Comparison of ENCODE assay signal across 8 mouse cellular contexts in genomic region chr16:37868506-37869469, GRCm38 (mm10). TPM values are rescaled to one million over a fixed set of nuclear protein-coding genes. Genes with fewer than 3 reads are reported as not detected.
DNase-seq lines count a peak whose midpoint lies in the region; ATAC-seq and TF ChIP-seq lines count a peak whose summit lies in the region.
"Had no signal": no experiment of that assay in that cellular context is flagged by ENCODE, and none has a peak within 500 bp of the region (broad histone marks: within the 10 kb centered on the region; RNA-seq: fewer than 3 reads in every experiment).

No protein-coding gene starts in this region.

- H3K27me3 ChIP-seq in CH12.LX (replicated peaks) = no peaks in the 10 kb centered on the region
- H3K27me3 ChIP-seq in embryonic facial prominence, embryonic 14.5 days (replicated peaks; ENCODE audit: control insufficient read depth, insufficient read depth, low read length) = no peaks in the 10 kb centered on the region
- H3K27me3 ChIP-seq in heart, embryonic 16.5 days (ENCODE audit: control insufficient read depth, insufficient read depth, low read length) = no peaks in the 10 kb centered on the region
- no peaks in the 10 kb centered on the region for H3K27me3 ChIP-seq in lung, postnatal 0 days (replicated peaks; ENCODE audit: insufficient read depth, low read length)

- peaks cover 44% of the 10 kb centered on the region for H3K79me2 ChIP-seq in CH12.LX (replicated peaks; ENCODE audit: control insufficient read depth, extremely low read depth, insufficient read depth, poor library complexity, severe bottlenecking)

- H3K36me3 ChIP-seq in CH12.LX (replicated peaks in 1 of 2; ENCODE audit: control insufficient read depth in 1 of 2, insufficient read depth in 1 of 2, low read length in 1 of 2) = peaks cover 0 to 22% of the 10 kb centered on the region in 2 experiments
- peaks cover 13% of the 10 kb centered on the region for H3K36me3 ChIP-seq in embryonic facial prominence, embryonic 14.5 days (ENCODE audit: control insufficient read depth, insufficient read depth, low read length)
- H3K36me3 ChIP-seq in heart, embryonic 16.5 days (ENCODE audit: control insufficient read depth, insufficient read depth) = 0 out of 2 replicates have a peak, but pooled peaks cover 2% of the 10 kb centered on the region
- no peaks in the 10 kb centered on the region for H3K36me3 ChIP-seq in lung, postnatal 0 days (ENCODE audit: insufficient read depth, low read length)

- DNase-seq in CH12.LX (ENCODE audit: extremely low read depth) (peak; percentile 57), ZHBTc4 (ENCODE audit: low read depth, low spot score) (peak; percentile 89)
- DNase-seq in embryonic facial prominence, embryonic 14.5 days (ENCODE audit: low spot score) = peak; percentile 76
- peak; percentile 50 to 72 for DNase-seq in kidney, postnatal 4 days
- peak; percentile 26 for DNase-seq in lung, postnatal 0 days (ENCODE audit: low spot score)
- DNase-seq in retina, postnatal 1 day = peak; percentile 63

- H3K9me3 ChIP-seq in CH12.LX (replicated peaks; ENCODE audit: low read length) = no peaks in the 10 kb centered on the region
- no peaks in the 10 kb centered on the region for H3K9me3 ChIP-seq in embryonic facial prominence, embryonic 14.5 days (ENCODE audit: control insufficient read depth, low read length)
- H3K9me3 ChIP-seq in heart, embryonic 16.5 days (replicated peaks; ENCODE audit: control insufficient read depth, low read length) = no peaks in the 10 kb centered on the region
- no peaks in the 10 kb centered on the region for H3K9me3 ChIP-seq in lung, postnatal 0 days (ENCODE audit: low read length)

- WGBS in embryonic facial prominence, embryonic 14.5 days = 0% methylated on average over 25 of the region's 87 CpGs
- WGBS in heart, embryonic 16.5 days = under 1% methylated on average over 83 of the region's 87 CpGs
- under 1% methylated on average over 48 of the region's 87 CpGs for WGBS in lung, postnatal 0 days

- H3K4me3 ChIP-seq in CH12.LX (replicated peaks in 1 of 3; ENCODE audit: low read depth in 2 of 3, low read length in 2 of 3, poor library complexity in 1 of 3) = peak overlapping the region; percentile 88 to 99 (median 97)
- H3K4me3 ChIP-seq in embryonic facial prominence, embryonic 14.5 days (ENCODE audit: low read depth, low read length) = peak overlapping the region; percentile 97
- peak overlapping the region; percentile 84 for H3K4me3 ChIP-seq in heart, embryonic 16.5 days (ENCODE audit: low read length)
- H3K4me3 ChIP-seq in lung, postnatal 0 days (ENCODE audit: low read depth, low read length) = peak overlapping the region; percentile 96

- H3K9ac ChIP-seq in CH12.LX (ENCODE audit: insufficient read depth, low read depth) = peak overlapping the region; percentile 86
- H3K9ac ChIP-seq in embryonic facial prominence, embryonic 14.5 days (ENCODE audit: low read depth, low read length) = peak overlapping the region; percentile 98
- H3K9ac ChIP-seq in heart, embryonic 16.5 days (ENCODE audit: low read length) = peak overlapping the region; percentile 98
- H3K9ac ChIP-seq in lung, postnatal 0 days (replicated peaks; ENCODE audit: low read depth) = peak overlapping the region; percentile 92

- no peak for TF ChIP-seq RAD21 in CH12.LX (IDR thresholded peaks at IDR 0.05; ENCODE audit: low read depth, low read length)

- peaks cover 17 to 34% of the 10 kb centered on the region in 2 experiments for H3K4me1 ChIP-seq in CH12.LX (ENCODE audit: control insufficient read depth in 1 of 2, insufficient read depth in 2 of 2)
- peaks cover 15% of the 10 kb centered on the region for H3K4me1 ChIP-seq in embryonic facial prominence, embryonic 14.5 days (ENCODE audit: control insufficient read depth, insufficient read depth, low read length)
- H3K4me1 ChIP-seq in heart, embryonic 16.5 days (ENCODE audit: control insufficient read depth, insufficient read depth, low read length) = peaks cover 28% of the 10 kb centered on the region
- H3K4me1 ChIP-seq in lung, postnatal 0 days (ENCODE audit: insufficient read depth, low read depth, low read length) = peaks cover 12% of the 10 kb centered on the region

- dilution Hi-C loops in CH12.LX (cut with MboI; ENCODE audit: extremely low pct_ligation_motif_present, extremely low pct_unique_long_range_greater_than_20kb, low sequenced_read_pairs) = no loop called here

- TF ChIP-seq POLR2A in CH12.LX (IDR thresholded peaks at IDR 0.05; ENCODE audit: low read depth, low read length) = no peak; the same call in 1 of the 2 replicates

- in situ Hi-C loops in CH12.LX (cut with MboI; ENCODE audit: low pct_ligation_motif_present, low pct_unique_long_range_greater_than_20kb, low sequenced_read_pairs) = no loop called here

- no peak for TF ChIP-seq EP300 in CH12.LX (IDR thresholded peaks at IDR 0.05; ENCODE audit: low read length)
- TF ChIP-seq EP300 in lung, postnatal 0 days (IDR thresholded peaks at IDR 0.05) = no peak

- peak overlapping the region; percentile 62 for H3K4me2 ChIP-seq in CH12.LX (ENCODE audit: insufficient read depth, low read depth, poor library complexity, severe bottlenecking)
- H3K4me2 ChIP-seq in embryonic facial prominence, embryonic 14.5 days (ENCODE audit: low read depth, low read length) = peak overlapping the region; percentile 76
- peak overlapping the region; percentile 89 for H3K4me2 ChIP-seq in heart, embryonic 16.5 days (ENCODE audit: low read depth, low read length)
- H3K4me2 ChIP-seq in lung, postnatal 0 days (replicated peaks; ENCODE audit: low read depth, low read length) = peak overlapping the region; percentile 70

- TF ChIP-seq CTCF in CH12.LX (conservative IDR thresholded peaks at IDR 0.05 in 1 of 2, IDR thresholded peaks at IDR 0.05 in 1 of 2; ENCODE audit: low read depth in 2 of 2, low read length in 2 of 2) = 0 out of 4 replicates have a peak, but pooled peaks of 1 of the 2 experiments have one; percentile 4
- TF ChIP-seq CTCF in lung, postnatal 0 days (IDR thresholded peaks at IDR 0.05) = 0 out of 2 replicates have a peak, but pooled peaks have one; percentile 7

- H3K27ac ChIP-seq in CH12.LX (ENCODE audit: insufficient read depth, low read depth) = peak overlapping the region; percentile 83
- peak overlapping the region; percentile 99 for H3K27ac ChIP-seq in embryonic facial prominence, embryonic 14.5 days (replicated peaks; ENCODE audit: low read depth, low read length)
- H3K27ac ChIP-seq in heart, embryonic 16.5 days (ENCODE audit: low read length) = peak overlapping the region; percentile 96
- H3K27ac ChIP-seq in lung, postnatal 0 days (ENCODE audit: low read length) = peak overlapping the region; percentile 99

- peak; percentile 81 for ATAC-seq in embryonic facial prominence, embryonic 14.5 days (ENCODE audit: low read depth)
- ATAC-seq in heart, embryonic 16.5 days (replicated peaks; ENCODE audit: extremely low read depth, insufficient read depth, low FRiP score) = peak; percentile 30; the same call in 1 of the 2 replicates
- peak; percentile 67 for ATAC-seq in lung, postnatal 0 days

TF ChIP-seq in CH12.LX, 34 proteins besides CTCF, POLR2A, EP300 and RAD21:
- TF ChIP-seq TCF12 (IDR thresholded peaks at IDR 0.05; ENCODE audit: low read depth, low read length) (0 out of 2 replicates have a peak, but pooled peaks have one; percentile 3), MYC (IDR thresholded peaks at IDR 0.05; ENCODE audit: low read depth, low read length) (peak; percentile 16; the same call in 1 of the 2 replicates), UBTF (IDR thresholded peaks at IDR 0.05; ENCODE audit: low read depth, low read length) (peak; percentile 91), MXI1 (IDR thresholded peaks at IDR 0.05; ENCODE audit: low read depth, low read length) (peak; percentile 72), BHLHE40 (IDR thresholded peaks at IDR 0.05; ENCODE audit: low read depth, low read length) (no peak), SIN3A (IDR thresholded peaks at IDR 0.05; ENCODE audit: low read length) (peak; percentile 65)

RNA-seq across cellular contexts. Expression of gene Lrrc58, which starts 0.6 kb away (rescaled TPM):
- 28.4 and 31.3 TPM in 2 replicates for total RNA-seq in CH12.LX (2012; rRNA removed)
- 29.0 and 30.8 TPM in 2 replicates for total RNA-seq in CH12.LX (2014; rRNA removed)
- polyA plus RNA-seq in CH12.LX (2012; ENCODE audit: insufficient read length, low read depth) = 15.9 and 17.4 TPM in 2 replicates
- 52.4 and 53.8 TPM in 2 replicates for polyA plus RNA-seq in embryonic facial prominence, embryonic 14.5 days (2014; fragmentation: Nextera tagmentation; extraction: Ambion mirVana)
- 35.7 and 36.2 TPM in 2 replicates for polyA plus RNA-seq in heart, embryonic 16.5 days (2015; fragmentation: Nextera tagmentation; extraction: Ambion mirVana)
- 40.7 and 47.8 TPM in 2 replicates for polyA plus RNA-seq in lung, postnatal 0 days (2015; fragmentation: Nextera tagmentation; extraction: Ambion mirVana)

RNA-seq across cellular contexts. Expression of gene Gm36028, which starts 7.8 kb away (rescaled TPM):
- total RNA-seq in CH12.LX (2012; rRNA removed) (0.17 TPM in 1 of 2 replicates, not detected in the other), CH12.LX (2014; rRNA removed) (0.51 TPM in 1 of 2 replicates, not detected in the other)
- 0.22 TPM in 1 of 2 replicates, not detected in the other for polyA plus RNA-seq in CH12.LX (2012; ENCODE audit: insufficient read length, low read depth)
- polyA plus RNA-seq in embryonic facial prominence, embryonic 14.5 days (2014; fragmentation: Nextera tagmentation; extraction: Ambion mirVana) = not detected in 2 replicates
- polyA plus RNA-seq in heart, embryonic 16.5 days (2015; fragmentation: Nextera tagmentation; extraction: Ambion mirVana) = 10.2 and 12.1 TPM in 2 replicates
- 0.61 and 0.73 TPM in 2 replicates for polyA plus RNA-seq in lung, postnatal 0 days (2015; fragmentation: Nextera tagmentation; extraction: Ambion mirVana)
- total RNA-seq: hematopoietic stem cell, adult 5-6 weeks had no signal

RNA-seq across cellular contexts. Expression of gene Gpr156, which starts 47.5 kb away (rescaled TPM):
- total RNA-seq in CH12.LX (2012; rRNA removed) = 0.04 and 0.08 TPM in 2 replicates
- total RNA-seq in CH12.LX (2014; rRNA removed) = 0.11 TPM in 1 of 2 replicates, not detected in the other
- polyA plus RNA-seq in CH12.LX (2012; ENCODE audit: insufficient read length, low read depth) = 0.05 and 0.09 TPM in 2 replicates
- 0.77 and 0.85 TPM in 2 replicates for polyA plus RNA-seq in embryonic facial prominence, embryonic 14.5 days (2014; fragmentation: Nextera tagmentation; extraction: Ambion mirVana)
- 0.18 and 0.22 TPM in 2 replicates for polyA plus RNA-seq in heart, embryonic 16.5 days (2015; fragmentation: Nextera tagmentation; extraction: Ambion mirVana)
- polyA plus RNA-seq in lung, postnatal 0 days (2015; fragmentation: Nextera tagmentation; extraction: Ambion mirVana) = 0.26 and 0.32 TPM in 2 replicates
- total RNA-seq: hematopoietic stem cell, adult 5-6 weeks had no signal

Comparison
In these comparisons a context has a peak if more than half of its experiments do, and no peak if none do; other contexts are left out.
1. Peak in every context shown above with its lines: DNase-seq, ATAC-seq, H3K4me3 ChIP-seq and H3K27ac ChIP-seq.
2. DNase-seq: peak in every context shown above with its lines; median percentile 89 in ZHBTc4; 76 in embryonic facial prominence, embryonic 14.5 days; 63 in retina, postnatal 1 day; 61 in kidney, postnatal 4 days; 57 in CH12.LX; 26 in lung, postnatal 0 days.
3. ATAC-seq: peak in every context shown above with its lines; median percentile 81 in embryonic facial prominence, embryonic 14.5 days; 67 in lung, postnatal 0 days; 30 in heart, embryonic 16.5 days.